Mouse (Mus musculus): ENCODE results near the gene Capn9.
A peak's percentile ranks its signal among the peaks of the same experiment; 100 is the strongest.

Gene Capn9

DNA sequence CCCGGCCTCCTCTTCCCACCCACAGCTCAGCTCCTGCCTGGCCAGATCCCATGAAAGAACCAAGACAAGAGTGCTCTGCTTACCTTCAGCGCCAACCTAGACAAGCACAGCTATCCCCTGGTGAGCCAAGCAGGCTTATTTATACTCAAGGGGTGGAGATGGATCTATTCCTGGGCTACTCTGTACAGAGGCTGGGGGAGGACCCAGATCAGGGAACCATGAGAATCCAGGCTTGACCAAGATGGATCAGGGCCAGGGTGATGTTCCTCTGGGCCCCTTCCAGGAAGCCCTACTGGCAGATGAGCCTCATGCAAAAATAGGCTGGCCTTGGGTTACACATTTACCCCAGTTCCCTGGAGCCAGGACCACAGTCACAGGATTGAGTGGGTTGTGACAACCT, 6.3 kb upstream of the Capn9 start, which contains the start of gene Agt:
Agt (minus strand) TSS at position 114 of the 400 bp plus-strand sequence.
- ATAC-seq (ENCODE audit: insufficient number of reproducible peaks, low FRiP score, low TSS enrichment), result no peak

DNA sequence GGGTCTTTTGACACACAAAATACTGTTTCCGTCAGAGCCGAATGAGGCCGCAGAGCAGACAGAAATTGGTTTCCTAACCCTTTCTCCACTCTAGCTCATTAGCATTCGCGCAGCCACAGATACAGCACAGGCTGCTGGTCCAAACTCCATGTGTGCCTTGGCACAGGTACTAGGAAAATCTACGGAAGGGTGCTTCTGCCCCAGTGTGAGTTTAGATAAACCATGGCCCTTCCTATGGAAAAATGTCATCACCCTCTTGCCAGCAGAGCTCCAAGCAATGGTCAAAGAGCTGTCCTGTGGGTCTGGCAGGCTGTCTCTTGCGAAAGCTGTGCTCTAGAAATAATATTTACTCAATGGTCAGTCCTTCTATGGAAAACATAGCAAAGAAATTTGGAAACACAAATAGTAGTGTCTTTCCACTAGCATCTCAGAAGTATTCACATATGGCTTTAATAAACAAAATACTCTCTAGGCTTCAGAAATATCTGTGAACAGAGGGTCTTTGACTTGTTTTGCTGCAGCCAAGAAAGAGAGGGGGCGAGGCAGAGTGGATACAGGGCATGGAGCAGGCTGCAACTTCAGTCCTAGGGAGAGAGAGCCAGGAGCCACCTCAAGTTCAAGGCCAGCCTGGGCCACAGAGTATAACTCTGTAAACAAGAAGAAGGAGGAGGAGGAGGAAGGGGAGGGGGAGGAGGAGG, 4.0 kb upstream of the Capn9 start:
- no peak for ATAC-seq (ENCODE audit: insufficient number of reproducible peaks, low FRiP score, low TSS enrichment)

DNA sequence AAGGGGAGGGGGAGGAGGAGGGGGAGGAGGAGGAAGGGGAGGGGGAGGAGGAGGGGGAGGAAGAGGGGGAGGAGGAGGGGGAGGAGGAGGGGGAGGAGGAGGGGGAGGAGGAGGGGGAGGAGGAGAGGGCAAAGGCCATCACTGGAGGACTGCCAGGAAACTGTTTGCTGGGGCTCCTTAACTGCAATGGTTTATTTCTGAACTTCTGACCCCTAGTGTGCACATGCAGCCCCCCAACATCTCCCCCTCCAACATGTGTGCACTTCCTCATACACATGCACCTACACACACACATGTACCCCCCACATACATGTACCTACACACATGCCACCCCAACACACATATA, 3.5 kb upstream of the Capn9 start:
- no peak for ATAC-seq (ENCODE audit: insufficient number of reproducible peaks, low FRiP score, low TSS enrichment)

DNA sequence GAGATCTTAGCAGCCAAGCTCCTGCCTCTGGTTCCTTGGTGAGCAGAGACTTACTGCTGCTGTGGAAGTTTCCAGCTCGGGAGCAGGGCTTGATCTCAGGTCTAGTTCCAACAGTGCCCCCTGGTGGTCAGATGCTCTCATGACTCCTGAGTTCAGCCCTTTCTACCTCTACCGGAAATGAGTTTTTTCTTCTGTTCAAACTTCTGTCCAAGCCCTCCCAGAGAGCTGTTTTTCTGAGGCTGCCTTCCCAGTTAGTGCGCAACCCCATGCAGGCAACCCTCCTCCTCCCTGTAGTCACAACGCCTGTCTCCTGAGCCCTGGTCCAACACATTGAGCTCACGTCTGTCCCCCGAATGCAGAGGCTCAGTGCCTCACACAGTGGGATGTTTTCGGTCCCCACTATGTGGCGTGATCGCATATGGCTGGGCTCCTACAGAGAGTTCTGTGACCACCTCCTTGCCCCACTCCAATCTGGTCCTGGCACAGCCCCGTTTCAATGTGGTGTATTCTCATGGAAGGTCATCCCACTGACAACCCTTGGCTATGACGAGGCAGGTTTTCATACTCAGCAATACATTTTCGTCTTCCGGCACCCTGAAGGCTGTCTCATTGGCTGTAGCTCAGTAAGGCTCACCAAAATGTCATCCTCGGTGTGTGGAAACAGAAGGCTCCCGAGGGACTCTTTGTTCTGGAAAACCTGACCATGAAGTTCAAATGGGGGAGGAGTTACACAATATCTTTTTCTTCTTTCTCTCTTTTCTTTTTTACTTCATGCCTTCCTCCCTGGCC, 2.2 kb upstream of the Capn9 start:
- ATAC-seq (ENCODE audit: insufficient number of reproducible peaks, low FRiP score, low TSS enrichment), result peak; percentile 47

DNA sequence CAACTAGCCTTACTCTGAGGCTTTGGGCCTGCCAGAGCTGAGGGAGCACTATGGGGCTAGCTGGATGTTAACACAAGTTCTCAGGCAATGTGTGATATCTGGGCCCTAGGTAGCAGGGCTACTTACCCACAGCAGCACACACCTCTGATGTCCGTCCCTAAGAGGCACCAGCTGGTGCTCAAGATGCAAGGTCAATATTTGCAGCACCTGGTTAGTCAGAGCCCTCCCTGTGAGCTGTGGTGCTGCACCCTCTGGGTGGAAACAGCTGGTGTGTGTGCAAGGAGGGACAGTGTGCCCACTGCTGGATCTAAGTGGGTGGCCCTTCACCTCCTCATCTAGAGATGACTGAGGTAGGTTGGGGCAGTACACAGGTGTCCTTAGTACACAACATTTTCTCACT, 840 bp downstream of the Capn9 start:
- ATAC-seq (ENCODE audit: insufficient number of reproducible peaks, low FRiP score, low TSS enrichment), result no peak

DNA sequence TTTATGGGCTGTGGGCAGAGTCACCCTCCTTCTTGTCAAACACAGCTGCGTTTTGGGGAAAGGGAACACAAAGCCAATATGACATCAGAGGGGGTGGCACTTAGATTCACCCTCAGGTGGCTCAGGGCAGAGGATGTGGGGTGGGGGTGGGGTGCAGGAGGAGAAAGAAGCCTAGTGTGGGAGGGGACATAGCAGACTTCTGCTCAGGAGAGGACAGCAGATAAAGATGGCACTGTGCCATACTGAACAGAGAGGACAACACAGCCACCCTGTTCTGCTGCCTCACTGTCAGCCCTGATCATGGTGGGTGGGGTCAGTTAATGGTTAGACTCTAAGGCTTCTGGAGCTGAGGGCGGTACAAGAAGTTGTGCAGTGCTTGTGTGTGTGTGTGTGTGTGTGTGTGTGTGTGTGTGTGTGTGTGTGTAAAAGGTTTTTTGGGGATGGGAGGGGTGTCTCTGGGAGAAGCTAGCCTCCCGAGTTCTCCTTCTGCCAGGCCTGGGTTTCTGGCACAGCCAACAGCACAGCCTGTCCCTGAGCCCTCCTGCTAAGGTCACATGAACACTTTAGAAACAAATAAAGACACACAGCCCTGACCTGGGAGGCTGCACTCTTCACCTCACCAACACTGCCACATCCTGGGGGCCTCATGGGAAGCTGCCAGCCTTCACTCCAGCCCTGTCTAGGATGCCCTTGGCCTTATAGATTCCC, 10.0 kb downstream of the Capn9 start:
- ATAC-seq (ENCODE audit: insufficient number of reproducible peaks, low FRiP score, low TSS enrichment), result peak; percentile 91

DNA sequence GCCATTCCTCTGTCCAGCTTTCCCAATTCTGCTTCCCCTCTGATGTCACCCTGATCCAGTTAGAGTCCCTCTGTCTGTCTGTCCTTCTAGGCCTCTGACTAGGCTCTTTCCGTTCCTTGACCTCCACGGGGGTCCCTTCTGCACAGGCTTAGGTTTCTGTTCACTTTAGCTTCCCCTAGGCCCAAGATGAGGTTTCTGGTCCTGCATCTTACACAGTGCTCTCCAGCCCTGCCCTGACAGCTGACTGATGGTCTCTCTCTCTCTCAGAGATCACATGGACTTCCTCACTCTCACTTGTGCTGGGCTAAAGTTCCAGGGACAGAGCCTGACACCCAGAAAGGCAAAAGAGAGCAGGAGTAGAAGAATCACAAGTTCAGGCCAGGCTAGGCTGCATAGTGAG, 10.6 kb downstream of the Capn9 start:
- peak; percentile 11; the same call in 1 of the 2 replicates for ATAC-seq (ENCODE audit: insufficient number of reproducible peaks, low FRiP score, low TSS enrichment)

DNA sequence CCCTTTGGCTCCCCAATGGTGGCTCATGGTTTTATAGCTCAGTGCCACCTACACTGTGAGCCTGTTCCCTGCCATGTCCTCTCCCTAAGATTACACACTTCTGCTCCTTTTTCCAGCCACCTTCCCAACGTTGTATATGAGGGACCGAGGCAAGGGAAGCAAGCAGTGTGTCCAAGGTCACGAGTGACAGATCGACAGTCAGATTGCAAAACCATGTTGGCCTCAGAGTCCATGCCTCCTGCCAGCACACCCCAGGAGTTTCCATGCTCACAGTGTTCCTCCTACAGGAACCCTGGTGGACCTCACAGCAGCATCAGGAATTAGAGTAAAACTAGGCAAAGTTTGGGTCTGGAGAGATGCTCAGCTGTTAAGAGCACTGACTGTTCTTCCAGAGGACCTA, 13.5 kb downstream of the Capn9 start:
- ATAC-seq (ENCODE audit: insufficient number of reproducible peaks, low FRiP score, low TSS enrichment), result no peak

DNA sequence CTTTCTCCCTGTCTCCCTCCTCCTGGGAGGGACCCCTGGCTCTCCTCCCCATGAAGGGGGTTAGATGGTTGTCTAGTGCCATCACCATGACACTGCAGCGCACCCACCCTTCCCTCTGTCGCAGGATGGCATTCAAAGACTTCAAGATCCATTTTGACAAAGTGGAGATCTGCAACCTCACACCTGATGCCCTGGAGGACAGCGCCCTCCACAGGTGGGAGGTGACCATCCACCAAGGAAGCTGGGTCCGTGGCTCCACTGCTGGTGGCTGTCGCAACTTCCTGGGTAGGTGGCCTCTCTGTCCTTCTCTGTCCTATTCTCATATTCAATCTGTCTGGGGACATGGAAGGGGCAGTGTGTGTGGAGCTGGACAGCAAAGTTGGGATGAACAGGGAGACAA, 28.2 kb downstream of the Capn9 start:
- ATAC-seq (ENCODE audit: insufficient number of reproducible peaks, low FRiP score, low TSS enrichment), result no peak

DNA sequence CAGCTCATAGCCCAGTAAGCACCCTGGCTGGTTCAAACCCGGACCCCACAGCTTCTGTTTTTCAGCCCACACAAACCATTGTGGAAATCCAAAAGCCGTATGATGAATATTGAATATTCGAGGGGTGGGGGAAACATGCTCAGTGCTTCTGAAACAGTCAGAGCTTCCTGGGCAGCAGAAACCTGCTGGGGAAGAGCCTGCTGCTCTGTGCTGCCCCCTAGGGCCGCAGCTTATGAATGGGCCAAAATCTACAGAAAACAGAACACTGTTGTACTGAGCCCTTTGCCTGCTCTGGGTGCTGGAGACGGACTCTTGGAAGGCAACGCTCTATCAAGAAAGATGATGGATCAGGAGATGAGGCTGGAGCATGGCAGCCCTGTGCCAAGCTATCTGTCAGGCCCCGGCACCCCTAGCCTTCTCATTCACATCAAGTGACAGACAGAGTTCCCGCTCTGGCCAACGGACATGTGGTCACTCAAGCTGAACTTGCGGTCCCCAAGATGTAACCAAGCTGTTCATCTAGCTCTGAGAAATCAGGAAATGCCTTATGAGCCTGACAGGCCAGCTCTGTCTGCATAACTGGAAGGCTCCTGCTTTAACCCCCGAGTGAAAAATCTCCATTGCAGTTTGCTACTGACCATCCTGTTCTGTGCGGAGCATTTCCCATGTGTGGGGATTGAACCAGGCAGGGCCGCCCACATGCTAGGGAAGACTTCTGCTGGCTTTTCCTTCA, 32.5 kb downstream of the Capn9 start:
- no peak for ATAC-seq (ENCODE audit: insufficient number of reproducible peaks, low FRiP score, low TSS enrichment)

DNA sequence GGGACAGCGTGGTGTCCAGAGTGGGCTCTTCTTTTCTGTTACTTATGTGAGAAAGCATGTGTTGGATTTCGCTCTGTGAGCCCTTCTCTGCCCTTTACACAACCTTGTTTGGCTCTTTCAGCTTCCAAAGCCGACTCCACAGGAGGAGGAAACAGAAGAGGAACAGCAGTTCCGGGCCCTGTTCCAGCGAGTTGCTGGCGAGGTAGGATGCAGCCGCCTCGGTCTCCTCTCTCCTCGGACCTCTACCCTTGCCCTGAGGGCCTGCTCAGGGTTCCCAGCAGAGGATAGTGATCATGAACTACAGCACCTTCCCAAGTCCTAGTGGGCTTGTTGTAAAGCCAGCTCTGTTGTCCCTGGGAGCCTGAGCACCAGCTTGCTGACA, 33.1 kb downstream of the Capn9 start:
- no peak for ATAC-seq (ENCODE audit: insufficient number of reproducible peaks, low FRiP score, low TSS enrichment)

DNA sequence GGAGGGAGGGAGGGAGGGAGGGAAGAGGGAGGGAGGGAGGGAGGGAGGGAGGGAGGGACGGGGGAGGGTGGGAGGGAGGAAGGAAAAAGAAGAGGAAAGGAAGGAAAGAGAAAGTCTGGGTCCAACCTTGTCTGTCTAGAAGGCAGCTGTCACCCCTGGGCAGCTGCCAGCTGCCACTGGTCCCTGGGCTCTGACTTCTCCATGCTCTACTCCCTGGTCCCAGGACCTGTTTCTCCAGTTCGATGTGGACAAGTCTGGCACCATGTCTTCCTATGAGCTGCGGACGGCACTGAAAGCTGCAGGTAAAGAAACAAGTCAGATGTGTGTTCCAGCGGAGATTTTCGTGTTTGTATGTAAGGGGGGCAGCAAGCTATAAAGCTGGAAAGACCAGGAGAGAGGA, 38.4 kb downstream of the Capn9 start:
- ATAC-seq (ENCODE audit: insufficient number of reproducible peaks, low FRiP score, low TSS enrichment), result no peak

DNA sequence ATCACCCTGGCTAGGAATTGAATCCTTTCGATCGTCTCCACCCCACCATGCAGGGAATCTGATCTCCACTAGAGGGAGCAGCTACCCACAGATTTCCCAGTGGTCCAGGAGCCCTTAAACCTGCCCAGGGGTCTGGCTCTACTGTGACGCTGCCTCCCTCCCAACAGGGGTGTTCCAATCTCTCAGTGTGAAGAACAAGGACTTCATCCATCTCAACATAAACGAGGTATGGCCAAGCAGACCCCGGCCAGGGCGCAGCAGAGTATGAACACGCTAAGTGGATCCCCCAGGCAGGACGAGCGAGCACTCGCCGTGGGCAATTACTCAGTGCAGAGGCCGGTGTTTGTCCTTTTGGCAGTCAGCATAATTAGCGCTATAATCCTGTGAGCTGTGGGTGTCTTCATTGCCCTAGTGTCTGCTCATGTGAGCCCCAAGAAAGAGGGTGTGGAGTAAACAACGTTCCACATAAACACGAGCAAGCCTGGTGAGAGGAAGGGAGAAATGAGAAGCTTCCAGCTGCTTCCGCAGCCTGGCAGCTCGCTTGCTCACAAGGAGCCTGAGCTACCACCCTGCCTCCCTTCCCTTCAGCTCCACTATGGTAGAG, 41.5 kb downstream of the Capn9 start:
- peak; percentile 71 for ATAC-seq (ENCODE audit: insufficient number of reproducible peaks, low FRiP score, low TSS enrichment)

DNA sequence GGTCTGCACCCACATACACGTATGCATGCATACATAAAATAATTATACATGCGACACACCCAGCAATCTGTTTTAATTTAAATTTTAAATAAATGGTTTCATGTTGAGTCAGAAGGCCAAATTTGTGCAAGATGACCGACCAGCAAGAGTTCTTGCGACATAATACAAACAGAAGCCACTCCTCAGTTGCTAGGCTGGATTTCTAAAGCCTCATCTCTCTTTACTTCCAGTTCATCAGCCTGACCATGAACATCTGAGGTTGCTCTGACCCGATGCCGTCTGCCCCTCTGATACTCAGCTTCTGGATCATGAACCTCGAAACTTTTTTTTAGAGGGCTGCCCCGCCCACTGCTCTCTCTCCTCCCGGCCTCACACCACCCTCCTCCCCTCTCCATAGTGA, 42.3 kb downstream of the Capn9 start:
- ATAC-seq (ENCODE audit: insufficient number of reproducible peaks, low FRiP score, low TSS enrichment), result no peak

DNA sequence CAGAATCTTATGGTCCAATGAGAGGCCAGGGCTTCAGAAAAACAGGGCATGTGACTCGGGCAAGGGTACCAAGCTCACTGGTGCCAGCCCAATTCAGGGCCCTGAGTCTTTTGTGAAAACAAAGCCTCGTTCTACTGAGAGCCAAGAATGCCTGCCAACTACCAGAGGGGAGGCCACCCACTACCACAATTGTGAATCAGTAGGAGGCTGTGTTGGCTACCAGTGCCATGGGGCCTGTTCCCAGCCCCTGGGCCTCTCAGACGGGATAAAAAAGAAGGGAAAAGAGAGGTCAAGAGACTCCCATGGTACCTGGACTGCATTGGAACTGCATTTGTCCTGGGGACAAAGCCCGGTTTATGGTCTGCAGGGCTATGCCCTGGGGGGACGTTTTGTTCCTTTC, 45.3 kb downstream of the Capn9 start:
- ATAC-seq (ENCODE audit: insufficient number of reproducible peaks, low FRiP score, low TSS enrichment), result no peak

DNA sequence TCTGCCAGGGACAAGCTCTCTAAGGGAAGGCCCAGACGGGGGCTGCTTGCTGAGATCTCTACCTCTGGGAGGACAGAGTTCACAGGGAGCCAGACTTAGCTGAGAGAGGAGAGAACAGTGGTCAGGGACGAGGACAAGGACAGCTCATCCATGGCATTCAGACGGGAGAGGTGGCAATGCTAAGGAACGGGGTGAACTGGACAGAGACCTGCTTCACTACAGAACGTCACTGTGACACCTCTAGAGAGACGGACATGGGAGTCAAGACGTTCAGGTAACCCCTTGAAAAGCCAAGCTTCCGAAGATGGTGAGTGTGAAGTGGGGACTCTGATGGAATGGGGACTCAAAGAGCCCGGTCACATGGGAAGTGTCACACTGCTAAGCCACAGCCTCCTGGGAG, 50.3 kb downstream of the Capn9 start:
- ATAC-seq (ENCODE audit: insufficient number of reproducible peaks, low FRiP score, low TSS enrichment), result no peak

DNA sequence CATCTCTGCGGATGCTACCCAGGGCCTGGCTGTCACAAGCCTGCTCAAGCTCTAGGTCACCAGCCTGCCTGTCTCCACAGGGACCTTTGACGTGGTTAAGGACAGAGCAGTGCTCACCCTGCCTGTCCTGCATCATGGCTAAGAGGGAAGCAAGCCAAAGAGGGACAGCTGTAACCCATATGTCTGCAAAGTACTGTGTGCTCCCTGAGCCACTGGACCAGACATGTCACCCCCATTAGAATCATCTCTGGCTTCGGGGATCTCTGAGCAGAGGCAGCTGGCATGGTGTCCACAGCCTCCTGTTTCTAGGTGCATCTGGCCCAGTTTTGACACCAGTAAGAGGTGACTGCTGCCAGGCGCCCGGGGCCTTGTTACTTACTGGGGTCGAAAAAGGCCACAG, 54.6 kb downstream of the Capn9 start:
- ATAC-seq (ENCODE audit: insufficient number of reproducible peaks, low FRiP score, low TSS enrichment), result no peak

DNA sequence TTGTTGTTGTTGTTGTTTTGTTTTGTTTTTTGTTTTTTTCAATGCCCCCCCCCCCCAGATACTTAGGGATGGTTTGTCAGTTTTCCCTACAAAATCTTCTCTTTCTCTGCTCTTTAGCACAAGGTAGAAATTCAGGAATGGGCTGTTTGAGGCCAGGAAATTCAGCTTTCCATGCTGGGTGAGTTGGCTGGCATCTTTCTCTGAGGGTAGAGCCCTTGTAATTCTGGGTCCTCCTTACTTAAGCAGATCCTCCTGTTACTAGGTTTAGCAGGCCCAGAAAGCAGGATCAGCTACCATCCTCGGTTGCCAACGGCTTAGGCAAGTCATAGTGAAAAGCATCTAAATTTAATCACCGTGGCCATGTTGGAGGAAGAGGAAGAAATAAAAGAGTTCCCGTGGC, 55.0 kb downstream of the Capn9 start:
- ATAC-seq (ENCODE audit: insufficient number of reproducible peaks, low FRiP score, low TSS enrichment), result no peak

DNA sequence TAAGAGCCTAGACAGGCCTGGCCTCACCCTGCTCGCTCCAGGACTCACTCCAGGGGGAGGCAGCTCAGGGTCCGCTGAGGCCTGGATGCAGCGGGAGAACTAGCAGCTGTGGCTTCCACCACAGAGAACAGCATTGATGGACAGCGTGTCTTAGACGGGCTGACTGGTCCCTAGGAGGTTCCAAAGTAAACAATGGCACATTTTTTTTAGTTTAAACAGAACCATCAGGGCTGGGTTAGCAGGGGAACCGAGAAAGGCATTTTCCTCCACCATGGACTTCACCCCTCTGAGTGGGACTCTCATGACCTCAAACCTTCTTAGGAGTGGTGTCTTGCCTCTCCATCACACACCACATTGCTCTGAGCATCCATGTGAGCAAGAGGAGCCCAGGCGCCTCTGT, 56.1 kb downstream of the Capn9 start:
- ATAC-seq (ENCODE audit: insufficient number of reproducible peaks, low FRiP score, low TSS enrichment), result no peak

DNA sequence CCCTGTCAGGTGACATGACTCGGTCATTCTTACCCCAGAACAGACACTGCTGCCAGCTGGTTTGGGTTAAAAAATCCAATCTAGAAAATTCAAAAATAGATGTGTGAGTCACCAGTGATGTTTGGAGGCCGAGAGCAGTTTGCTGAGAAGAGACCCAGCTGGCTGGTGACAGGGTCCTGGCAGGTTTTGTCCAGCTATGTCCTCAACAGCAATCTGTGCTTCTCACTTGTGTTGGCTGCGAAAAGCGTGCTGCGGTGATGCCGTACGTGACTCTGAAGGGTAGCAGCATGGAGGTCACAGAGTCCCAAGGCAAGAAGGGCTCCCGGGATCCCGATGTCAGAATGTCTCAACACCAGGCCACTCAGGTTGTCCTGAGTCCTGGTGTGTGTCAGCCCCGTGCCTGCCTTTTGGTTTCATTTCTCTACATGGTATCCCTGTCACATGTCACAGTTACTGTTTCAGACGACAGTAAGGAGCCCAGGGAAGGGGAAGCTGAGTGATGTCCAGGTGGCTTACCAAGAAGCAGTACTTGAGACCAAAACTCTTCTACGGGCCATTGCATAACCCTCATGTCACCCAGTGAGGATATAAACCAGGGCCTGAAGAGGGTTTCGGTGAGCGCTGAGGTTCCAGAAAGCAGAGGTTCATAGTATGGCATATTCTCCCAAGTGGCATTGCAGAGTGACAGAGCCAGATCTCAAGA, 57.2 kb downstream of the Capn9 start:
- ATAC-seq (ENCODE audit: insufficient number of reproducible peaks, low FRiP score, low TSS enrichment), result peak; percentile 26; the same call in 1 of the 2 replicates

Measured in cerebellum, adult (tissue).